Mouse (Mus musculus): ENCODE measurements around the gene Gm29866. TPM values are rescaled to one million over a fixed set of nuclear protein-coding genes. Genes with fewer than 3 reads are reported as not detected.
"Not testable (repeated sequence)": the region's sequence is repeated elsewhere in the genome, so short reads cannot be mapped to it uniquely, and the experiment has no call there.

The Gm29866 gene
- not detected in 2 replicates for polyA plus RNA-seq (2012; rRNA removed)

DNA sequence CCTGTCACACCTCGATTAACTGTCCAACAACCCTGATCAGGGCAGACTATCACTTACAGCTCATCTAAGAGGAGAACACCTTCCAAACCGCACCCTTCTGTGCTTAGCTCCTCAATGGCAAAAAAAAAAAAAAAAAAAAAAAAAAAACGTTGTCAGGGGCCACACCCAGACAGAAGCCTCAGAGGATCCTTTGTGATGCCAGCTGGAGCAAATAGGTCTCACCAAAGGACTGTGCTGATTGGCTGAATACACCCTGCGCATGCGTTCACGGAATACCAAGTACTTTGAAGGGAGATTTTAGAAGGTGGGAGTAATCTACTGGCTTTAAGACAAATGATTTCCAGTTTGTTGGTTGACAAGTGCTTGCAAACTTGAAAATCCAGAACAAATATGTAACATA, at the start of gene Gm29866:
Gene Gm29866 (minus strand): TSS at position 101 of the 400 bp plus-strand sequence.
- WGBS: no CpG with 5 or more reads among the region's 6 CpGs
- not testable (repeated sequence) for H3K4me3 ChIP-seq (ENCODE audit: extremely low read depth, insufficient read depth, insufficient read length); DNase-seq (ENCODE audit: low read depth in 1 of 2, low spot score in 2 of 2); H3K4me1 ChIP-seq (ENCODE audit: control insufficient read depth, insufficient read depth, insufficient read length); H3K27me3 ChIP-seq (ENCODE audit: control insufficient read depth, insufficient read depth, low read length); H3K27ac ChIP-seq (ENCODE audit: insufficient read depth, low read length); H3K36me3 ChIP-seq (ENCODE audit: control insufficient read depth, insufficient read depth, low read length)

Other genes with a start within 250 kb of the Gm29866 start
- gene Gm20909, start 170.9 kb upstream of the Gm29866 start, polyA plus RNA-seq (2012; rRNA removed): not detected in 2 replicates
- gene Gm20865, start 247.9 kb upstream of the Gm29866 start, polyA plus RNA-seq (2012; rRNA removed): not detected in 2 replicates